Comparison of ENCODE assay signal across 13 mouse cellular contexts in the genomic region with DNA sequence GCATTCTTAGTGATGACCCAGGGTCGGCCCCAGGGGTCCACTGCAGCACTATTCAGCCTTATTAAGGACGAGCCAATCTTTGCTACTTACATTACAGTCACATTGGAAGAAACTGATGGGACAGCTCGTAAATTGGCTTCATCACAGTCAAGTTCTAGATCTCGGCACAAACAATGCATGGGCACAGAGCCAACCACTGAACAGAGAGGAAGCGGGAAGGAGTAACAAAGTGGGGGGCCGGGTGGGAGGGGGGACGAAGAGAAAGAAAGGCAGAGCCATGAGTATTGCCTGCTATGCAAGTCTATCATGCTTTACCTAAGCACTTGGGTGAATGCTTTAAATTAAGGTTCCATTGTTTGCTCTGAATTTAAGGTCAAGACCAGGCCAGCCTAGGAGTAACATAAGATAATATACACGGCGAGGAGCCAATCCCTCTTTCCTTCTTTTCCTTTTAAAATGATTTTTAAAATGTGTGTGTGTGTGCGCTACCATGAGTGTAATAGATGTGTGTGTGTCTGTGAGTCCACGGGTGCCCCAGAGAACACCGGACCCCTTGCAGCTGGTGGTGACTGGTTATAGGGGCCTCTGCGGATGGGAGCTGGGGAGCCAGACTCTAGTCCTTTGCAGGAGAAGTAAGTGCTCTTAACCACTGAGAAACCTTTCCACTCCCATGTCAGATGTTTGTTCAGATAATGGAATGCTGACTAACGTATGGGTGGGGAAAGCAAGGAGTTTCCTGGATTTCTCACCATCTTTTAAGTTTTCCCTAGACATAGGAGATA. TPM values are rescaled to one million over a fixed set of nuclear protein-coding genes. Genes with fewer than 3 reads are reported as not detected.
A peak's percentile ranks its signal among the peaks of the same experiment; 100 is the strongest.
DNase-seq lines count a peak whose midpoint lies in the region; ATAC-seq and TF ChIP-seq lines count a peak whose summit lies in the region.
"Had no signal": no experiment of that assay in that cellular context is flagged by ENCODE, and none has a peak within 500 bp of the region (broad histone marks: within the 10 kb centered on the region; RNA-seq: fewer than 3 reads in every experiment).

No protein-coding gene starts in this region.

- ATAC-seq in hindbrain, embryonic 16.5 days, result no peak
- ATAC-seq in heart, embryonic 13.5 days (ENCODE audit: extremely low read depth, insufficient number of reproducible peaks, low FRiP score, low TSS enrichment), result no peak
- no peak for ATAC-seq in intestine, embryonic 15.5 days
- ATAC-seq: forebrain, postnatal 0 days; intestine, embryonic 16.5 days had no signal

- no peak overlapping the region for H3K27ac ChIP-seq in hindbrain, embryonic 16.5 days (ENCODE audit: low read depth, low read length)
- H3K27ac ChIP-seq in hindbrain, embryonic 10.5 days, result no peak overlapping the region
- H3K27ac ChIP-seq in heart, embryonic 13.5 days (replicated peaks), result 0 out of 2 replicates have a peak overlapping the region, but pooled peaks have one; percentile 8
- H3K27ac ChIP-seq in layer of hippocampus, adult 2 months, result no peak overlapping the region
- H3K27ac ChIP-seq in intestine, embryonic 15.5 days, result no peak overlapping the region
- H3K27ac ChIP-seq: embryonic facial prominence, embryonic 15.5 days had no signal

- H3K36me3 ChIP-seq in hindbrain, embryonic 16.5 days (ENCODE audit: control insufficient read depth, insufficient read depth, low read length), result no peaks in the 10 kb centered on the region
- no peaks in the 10 kb centered on the region for H3K36me3 ChIP-seq in hindbrain, embryonic 10.5 days
- no peaks in the 10 kb centered on the region for H3K36me3 ChIP-seq in heart, embryonic 13.5 days
- no peaks in the 10 kb centered on the region for H3K36me3 ChIP-seq in intestine, embryonic 15.5 days
- H3K36me3 ChIP-seq: embryonic facial prominence, embryonic 15.5 days had no signal

- peak overlapping the region; percentile 31; the same call in 1 of the 2 replicates for H3K4me2 ChIP-seq in hindbrain, embryonic 16.5 days (ENCODE audit: low read length)
- no peak overlapping the region for H3K4me2 ChIP-seq in heart, embryonic 13.5 days
- no peak overlapping the region for H3K4me2 ChIP-seq in intestine, embryonic 15.5 days (replicated peaks)
- H3K4me2 ChIP-seq: embryonic facial prominence, embryonic 15.5 days had no signal

- H3K27me3 ChIP-seq in hindbrain, embryonic 16.5 days (replicated peaks; ENCODE audit: control insufficient read depth, insufficient read depth, low read length), result no peaks in the 10 kb centered on the region
- H3K27me3 ChIP-seq in hindbrain, embryonic 10.5 days (ENCODE audit: insufficient read depth, poor library complexity, severe bottlenecking), result no peaks in the 10 kb centered on the region
- no peaks in the 10 kb centered on the region for H3K27me3 ChIP-seq in heart, embryonic 13.5 days (replicated peaks)
- H3K27me3 ChIP-seq in intestine, embryonic 15.5 days (replicated peaks), result no peaks in the 10 kb centered on the region
- H3K27me3 ChIP-seq: embryonic facial prominence, embryonic 15.5 days had no signal

- H3K4me1 ChIP-seq in hindbrain, embryonic 16.5 days (ENCODE audit: control insufficient read depth, insufficient read depth, low read depth, low read length), result no peaks in the 10 kb centered on the region
- peaks cover 10% of the 10 kb centered on the region for H3K4me1 ChIP-seq in hindbrain, embryonic 10.5 days (replicated peaks)
- H3K4me1 ChIP-seq in heart, embryonic 13.5 days, result peaks cover 20% of the 10 kb centered on the region
- H3K4me1 ChIP-seq in intestine, embryonic 15.5 days (replicated peaks), result no peaks in the 10 kb centered on the region
- H3K4me1 ChIP-seq: embryonic facial prominence, embryonic 15.5 days had no signal

- WGBS in hindbrain, embryonic 16.5 days, result 52% methylated on average over 14 of the region's 14 CpGs
- 63% methylated on average over 14 of the region's 14 CpGs for WGBS in hindbrain, embryonic 10.5 days
- 67% methylated on average over 14 of the region's 14 CpGs for WGBS in heart, embryonic 13.5 days
- 63% methylated on average over 14 of the region's 14 CpGs for WGBS in intestine, embryonic 15.5 days

- no peak for DNase-seq in hindbrain, embryonic 10.5 days (ENCODE audit: low spot score)
- DNase-seq in 3T3-L1 (ENCODE audit: low read depth, low spot score), result peak; percentile 10
- peak; percentile 74 for DNase-seq in lung, postnatal 10 days
- DNase-seq in layer of hippocampus, adult 2 months (ENCODE audit: low spot score in 2 of 2), result no peak
- DNase-seq: forebrain, postnatal 0 days; liver had no signal

- H3K9ac ChIP-seq in hindbrain, embryonic 16.5 days (ENCODE audit: low read depth, low read length), result no peak overlapping the region
- no peak overlapping the region for H3K9ac ChIP-seq in heart, embryonic 13.5 days
- no peak overlapping the region for H3K9ac ChIP-seq in intestine, embryonic 15.5 days
- H3K9ac ChIP-seq: embryonic facial prominence, embryonic 15.5 days; forebrain, postnatal 0 days had no signal

- H3K9me3 ChIP-seq in hindbrain, embryonic 16.5 days (ENCODE audit: control insufficient read depth, low read length), result no peaks in the 10 kb centered on the region
- peaks cover 4% of the 10 kb centered on the region; the same call in 1 of the 2 replicates for H3K9me3 ChIP-seq in hindbrain, embryonic 10.5 days
- no peaks in the 10 kb centered on the region for H3K9me3 ChIP-seq in heart, embryonic 13.5 days
- H3K9me3 ChIP-seq in intestine, embryonic 15.5 days, result no peaks in the 10 kb centered on the region
- H3K9me3 ChIP-seq: embryonic facial prominence, embryonic 15.5 days had no signal

- no peak for TF ChIP-seq CTCF in layer of hippocampus, adult 2 months (conservative IDR thresholded peaks at IDR 0.05)

- H3K4me3 ChIP-seq in hindbrain, embryonic 16.5 days (ENCODE audit: low read length), result no peak overlapping the region
- no peak overlapping the region for H3K4me3 ChIP-seq in hindbrain, embryonic 10.5 days
- H3K4me3 ChIP-seq in heart, embryonic 13.5 days, result no peak overlapping the region
- no peak overlapping the region for H3K4me3 ChIP-seq in layer of hippocampus, adult 2 months
- no peak overlapping the region for H3K4me3 ChIP-seq in intestine, embryonic 15.5 days (replicated peaks)
- H3K4me3 ChIP-seq: embryonic facial prominence, embryonic 15.5 days had no signal

RNA-seq across cellular contexts. Expression of gene Etfdh, which starts 53.2 kb away (rescaled TPM):
- polyA plus RNA-seq in hindbrain, embryonic 16.5 days (2015; fragmentation: Nextera tagmentation; extraction: Ambion mirVana), result 45.4 and 45.6 TPM in 2 replicates
- 43.1 and 45.2 TPM in 2 replicates for polyA plus RNA-seq in hindbrain, embryonic 10.5 days (2016; fragmentation: Nextera tagmentation; extraction: Ambion mirVana)
- polyA plus RNA-seq in heart, embryonic 13.5 days (2015; fragmentation: Nextera tagmentation; extraction: Ambion mirVana), result 132 and 144 TPM in 2 replicates
- total RNA-seq in layer of hippocampus, adult 2 months (2021), result 10 to 100 TPM; 28.6 to 28.8 TPM
- polyA plus RNA-seq in intestine, embryonic 15.5 days (2015; fragmentation: Nextera tagmentation; extraction: Ambion mirVana), result 87.5 and 88.0 TPM in 2 replicates

RNA-seq across cellular contexts. Expression of gene 4930579G24Rik, which starts 53.7 kb away (rescaled TPM):
- polyA plus RNA-seq in hindbrain, embryonic 16.5 days (2015; fragmentation: Nextera tagmentation; extraction: Ambion mirVana), result 6.1 and 6.4 TPM in 2 replicates
- 23.1 and 28.5 TPM in 2 replicates for polyA plus RNA-seq in hindbrain, embryonic 10.5 days (2016; fragmentation: Nextera tagmentation; extraction: Ambion mirVana)
- polyA plus RNA-seq in heart, embryonic 13.5 days (2015; fragmentation: Nextera tagmentation; extraction: Ambion mirVana), result 21.1 and 23.9 TPM in 2 replicates
- 1 to 10 TPM; 1.3 to 1.6 TPM for total RNA-seq in layer of hippocampus, adult 2 months (2021)
- 19.9 and 22.5 TPM in 2 replicates for polyA plus RNA-seq in intestine, embryonic 15.5 days (2015; fragmentation: Nextera tagmentation; extraction: Ambion mirVana)

RNA-seq across cellular contexts. Expression of gene Rxfp1, which starts 55.1 kb away (rescaled TPM):
- polyA plus RNA-seq in hindbrain, embryonic 16.5 days (2015; fragmentation: Nextera tagmentation; extraction: Ambion mirVana), result 0.19 and 0.24 TPM in 2 replicates
- not detected in 2 replicates for polyA plus RNA-seq in hindbrain, embryonic 10.5 days (2016; fragmentation: Nextera tagmentation; extraction: Ambion mirVana)
- polyA plus RNA-seq in heart, embryonic 13.5 days (2015; fragmentation: Nextera tagmentation; extraction: Ambion mirVana), result 6.4 and 6.6 TPM in 2 replicates
- 1 to 10 TPM; 8.7 to 8.8 TPM for total RNA-seq in layer of hippocampus, adult 2 months (2021)
- 0.04 and 0.10 TPM in 2 replicates for polyA plus RNA-seq in intestine, embryonic 15.5 days (2015; fragmentation: Nextera tagmentation; extraction: Ambion mirVana)
- total RNA-seq: adrenal gland, adult 18-20 months; common myeloid progenitor, adult 5-6 weeks had no signal

Comparison
In these comparisons a context has a peak if more than half of its experiments do, and no peak if none do; other contexts are left out.
1. DNase-seq: peak in 3T3-L1 (single experiment) and lung, postnatal 10 days (single experiment); none in hindbrain, embryonic 10.5 days (single experiment) and layer of hippocampus, adult 2 months (0 of 2).